Mouse (Mus musculus): ENCODE results near the gene Slc25a19. TPM values are rescaled to one million over a fixed set of nuclear protein-coding genes. Genes with fewer than 3 reads are reported as not detected.
A peak's percentile ranks its signal among the peaks of the same experiment; 100 is the strongest.

Gene Slc25a19
- polyA plus RNA-seq, 1 experiment from 2014 or later: 56.1 TPM

DNA sequence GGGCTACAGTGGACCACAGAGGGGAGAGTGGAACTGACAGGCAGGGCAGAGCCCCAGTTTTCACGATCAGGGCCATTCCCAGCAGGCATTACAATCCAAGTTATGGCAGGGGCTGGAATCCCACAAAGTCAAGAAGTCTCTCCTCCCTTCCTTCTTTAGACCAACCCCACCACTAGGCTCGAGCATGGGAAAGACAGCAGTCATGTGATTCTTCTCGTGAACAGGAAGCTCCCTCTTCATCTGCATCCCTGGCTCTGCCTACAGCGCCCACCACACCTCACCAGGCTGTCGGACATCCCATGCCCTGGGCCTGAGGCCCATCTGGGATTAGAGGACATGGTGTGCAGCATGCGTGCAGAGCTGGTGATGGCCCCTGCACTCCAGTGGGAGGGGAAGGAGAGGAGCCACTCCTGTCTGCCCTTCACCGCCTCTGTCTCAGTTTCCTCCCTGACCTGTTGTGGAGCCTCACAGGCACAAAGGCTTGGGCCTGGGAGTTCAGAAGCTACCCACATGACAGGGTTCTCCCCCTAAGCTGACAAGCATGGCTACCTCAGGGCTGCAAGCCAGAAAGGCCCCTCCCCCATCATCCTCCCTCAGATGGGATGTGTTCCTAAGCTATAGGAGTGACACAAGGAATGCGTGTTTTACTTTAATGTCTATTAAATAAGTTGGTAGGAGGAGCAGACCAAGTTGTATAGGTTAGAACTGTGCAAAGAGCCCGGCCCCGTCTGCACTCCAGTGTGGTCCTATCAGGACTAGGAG, 13.6 kb downstream of the Slc25a19 start:
- Histone ChIP-seq H3K4me2 (replicated peaks; ENCODE audit: low read depth, low read length) (no peak overlapping the region), H3K4me3 (ENCODE audit: low read length) (no peak overlapping the region), H3K27ac (ENCODE audit: low read length) (peak overlapping the region; percentile 45), H3K9ac (replicated peaks; ENCODE audit: low read length) (no peak overlapping the region), H3K36me3 (ENCODE audit: insufficient read depth, low read length) (peaks cover 9% of the 10 kb centered on the region; the same call in 1 of the 2 replicates), H3K27me3 (ENCODE audit: insufficient read depth, low read length) (no peaks in the 10 kb centered on the region), H3K4me1 (ENCODE audit: insufficient read depth, low read length) (peaks cover 41% of the 10 kb centered on the region), H3K9me3 (ENCODE audit: low read length) (no peaks in the 10 kb centered on the region)
- peak; percentile 50; the same call in 1 of the 2 replicates for ATAC-seq (ENCODE audit: low FRiP score, low TSS enrichment)
- 55% methylated on average over 10 of the region's 10 CpGs for WGBS

DNA sequence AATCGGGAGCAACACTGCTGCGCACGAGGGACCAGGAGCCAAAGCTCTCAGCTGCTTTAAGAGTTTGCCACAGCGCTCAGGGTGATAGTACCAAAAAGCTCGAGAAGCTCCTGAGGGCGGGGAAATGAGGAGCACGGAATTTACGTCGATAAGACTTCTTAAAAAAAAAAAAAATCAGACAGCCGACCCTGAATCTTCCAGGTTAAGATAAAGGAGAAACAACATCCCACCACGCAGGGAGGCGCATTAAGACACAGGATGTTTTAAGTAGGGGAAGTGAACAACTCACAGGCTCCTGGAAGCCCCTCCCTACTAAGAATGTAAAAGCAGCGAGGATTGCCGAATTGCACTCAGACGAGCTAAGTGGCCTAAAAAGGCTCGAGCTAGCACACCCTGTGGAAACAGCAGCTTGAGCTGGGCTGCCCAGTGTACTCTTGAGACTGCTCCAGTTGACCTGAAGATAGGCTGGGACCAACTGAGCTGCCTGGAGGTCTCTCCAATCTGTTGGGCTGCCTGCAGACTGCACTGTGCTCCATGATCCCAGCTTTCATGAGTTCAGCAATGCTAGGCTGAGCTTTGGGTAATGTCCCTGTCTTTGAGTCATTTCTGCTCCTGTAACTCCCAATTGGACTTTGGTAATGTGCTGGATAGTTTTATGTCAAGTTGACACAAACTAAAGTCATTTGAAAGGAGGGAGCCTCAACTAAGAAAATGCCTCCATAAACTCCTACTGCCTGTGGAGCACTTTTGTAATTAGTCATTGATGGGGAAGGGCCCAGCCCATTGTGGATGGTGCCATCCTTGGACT, 14.8 kb downstream of the Slc25a19 start:
- peak overlapping the region; percentile 62 for H3K4me2 ChIP-seq (replicated peaks; ENCODE audit: low read depth, low read length)
- under 1% methylated on average over 16 of the region's 16 CpGs for WGBS
- no peak for ATAC-seq (ENCODE audit: low FRiP score, low TSS enrichment)
- peaks cover 41% of the 10 kb centered on the region for H3K4me1 ChIP-seq (ENCODE audit: insufficient read depth, low read length)
- peak overlapping the region; percentile 93 for H3K27ac ChIP-seq (ENCODE audit: low read length)
- H3K27me3 ChIP-seq (ENCODE audit: insufficient read depth, low read length): no peaks in the 10 kb centered on the region
- H3K4me3 ChIP-seq (ENCODE audit: low read length): peak overlapping the region; percentile 57
- H3K9ac ChIP-seq (replicated peaks; ENCODE audit: low read length): peak overlapping the region; percentile 69
- H3K36me3 ChIP-seq (ENCODE audit: insufficient read depth, low read length): peaks cover 15% of the 10 kb centered on the region; the same call in 1 of the 2 replicates
- H3K9me3 ChIP-seq (ENCODE audit: low read length): no peaks in the 10 kb centered on the region

DNA sequence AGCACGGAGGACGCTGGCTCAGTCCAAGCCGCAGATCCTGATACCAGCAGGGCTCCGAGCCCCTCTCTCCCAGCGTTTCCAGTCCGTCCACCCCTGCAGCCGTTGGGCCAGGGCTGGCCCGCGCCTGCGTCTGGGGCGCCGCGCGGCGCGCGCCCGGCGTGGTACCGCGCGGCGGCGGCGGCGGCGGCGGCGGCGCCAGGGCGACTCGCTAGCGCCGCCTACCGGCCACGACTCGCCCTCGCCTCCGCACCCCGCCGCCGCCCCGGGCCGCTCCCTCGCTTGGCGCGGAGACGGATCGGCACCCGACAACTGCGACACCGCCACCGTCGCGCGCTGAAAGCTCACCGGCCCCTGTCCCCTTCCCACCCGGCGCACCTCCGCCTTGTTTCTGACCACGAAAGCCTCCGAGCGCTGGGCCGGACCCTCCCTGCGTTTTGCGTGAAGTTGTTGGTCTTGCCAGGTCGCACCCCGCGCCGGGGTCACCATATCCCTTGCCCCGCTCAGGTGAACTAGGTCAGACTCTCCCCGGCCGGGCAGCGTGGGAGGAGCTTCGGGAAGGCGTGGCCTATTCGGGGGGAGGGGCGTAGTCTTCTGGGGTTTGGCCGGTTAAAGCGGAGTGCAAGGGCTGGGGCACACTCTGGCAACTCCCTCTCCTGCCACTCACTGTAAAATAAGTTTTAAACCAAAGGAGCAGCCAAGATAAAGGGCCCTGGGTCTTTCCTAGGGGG, 15.5 kb downstream of the Slc25a19 start, which contains the start of gene Mif4gd:
Gene Mif4gd, minus strand, starts transcription at position 560 of the 728 bp plus-strand sequence.
- under 1% methylated on average over 61 of the region's 80 CpGs for WGBS
- H3K4me1 ChIP-seq (ENCODE audit: insufficient read depth, low read length): peaks cover 41% of the 10 kb centered on the region
- H3K27ac ChIP-seq (ENCODE audit: low read length): peak within 1 kb of the TSS; percentile 93
- H3K9ac ChIP-seq (replicated peaks; ENCODE audit: low read length): peak within 1 kb of the TSS; percentile 69
- H3K36me3 ChIP-seq (ENCODE audit: insufficient read depth, low read length): peaks cover 22% of the 10 kb centered on the region; the same call in 1 of the 2 replicates
- peak; percentile 78 for ATAC-seq (ENCODE audit: low FRiP score, low TSS enrichment)
- H3K4me2 ChIP-seq (replicated peaks; ENCODE audit: low read depth, low read length): peak within 1 kb of the TSS; percentile 62
- H3K4me3 ChIP-seq (ENCODE audit: low read length): peak within 1 kb of the TSS; percentile 57
- no peaks in the 10 kb centered on the region for H3K9me3 ChIP-seq (ENCODE audit: low read length)
- no peaks in the 10 kb centered on the region for H3K27me3 ChIP-seq (ENCODE audit: insufficient read depth, low read length)

DNA sequence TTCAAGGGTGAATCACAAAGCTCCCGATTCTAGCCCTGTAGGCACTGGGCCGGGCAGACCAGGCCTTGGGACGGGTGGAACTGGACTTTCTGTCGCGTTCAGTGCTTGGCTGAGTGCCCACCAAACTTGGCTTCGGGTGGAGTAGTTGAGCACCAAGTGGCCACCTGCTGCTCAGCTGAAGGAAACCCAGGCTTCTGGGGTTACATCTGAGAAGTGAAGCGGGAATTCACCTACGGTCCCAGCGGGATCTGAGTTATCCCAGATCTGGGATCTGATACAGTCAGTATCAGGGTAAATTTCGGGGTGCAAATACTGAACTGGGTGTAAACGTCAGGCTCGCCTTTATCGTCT, 16.1 kb downstream of the Slc25a19 start:
- peak overlapping the region; percentile 62 for H3K4me2 ChIP-seq (replicated peaks; ENCODE audit: low read depth, low read length)
- no peaks in the 10 kb centered on the region for H3K9me3 ChIP-seq (ENCODE audit: low read length)
- ATAC-seq (ENCODE audit: low FRiP score, low TSS enrichment): peak; percentile 5
- H3K36me3 ChIP-seq (ENCODE audit: insufficient read depth, low read length): peaks cover 28% of the 10 kb centered on the region
- H3K4me1 ChIP-seq (ENCODE audit: insufficient read depth, low read length): peaks cover 41% of the 10 kb centered on the region
- no peaks in the 10 kb centered on the region for H3K27me3 ChIP-seq (ENCODE audit: insufficient read depth, low read length)
- peak overlapping the region; percentile 69 for H3K9ac ChIP-seq (replicated peaks; ENCODE audit: low read length)
- peak overlapping the region; percentile 57 for H3K4me3 ChIP-seq (ENCODE audit: low read length)
- H3K27ac ChIP-seq (ENCODE audit: low read length): peak overlapping the region; percentile 93
- 1% methylated on average over 13 of the region's 13 CpGs for WGBS

DNA sequence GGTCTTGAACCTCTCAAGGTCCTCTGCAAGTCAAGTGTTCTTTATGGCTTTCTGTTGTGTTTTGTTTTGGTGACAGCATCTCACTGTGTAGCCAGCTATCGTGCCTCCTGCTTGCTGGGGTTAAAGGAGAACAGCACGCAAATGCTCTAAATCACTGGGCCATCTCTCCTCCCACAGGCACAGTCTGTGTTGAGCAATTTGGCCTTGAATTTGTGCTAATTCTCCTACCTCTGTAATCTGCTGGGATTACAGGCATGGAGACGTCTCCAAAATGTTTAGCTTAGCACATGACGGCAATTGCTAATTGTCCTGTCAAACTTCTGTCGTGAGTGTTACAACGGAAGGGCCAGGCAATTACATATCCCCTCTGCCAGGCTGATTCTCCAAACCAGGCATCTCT, 16.9 kb downstream of the Slc25a19 start:
- WGBS: 51% methylated on average over 6 of the region's 6 CpGs
- Histone ChIP-seq H3K4me3 (ENCODE audit: low read length) (no peak overlapping the region), H3K4me1 (ENCODE audit: insufficient read depth, low read length) (peaks cover 41% of the 10 kb centered on the region), H3K9ac (replicated peaks; ENCODE audit: low read length) (peak overlapping the region; percentile 27; the same call in 1 of the 2 replicates), H3K36me3 (ENCODE audit: insufficient read depth, low read length) (peaks cover 32% of the 10 kb centered on the region), H3K27ac (ENCODE audit: low read length) (0 out of 2 replicates have a peak overlapping the region, but pooled peaks have one; percentile 93), H3K9me3 (ENCODE audit: low read length) (no peaks in the 10 kb centered on the region), H3K27me3 (ENCODE audit: insufficient read depth, low read length) (no peaks in the 10 kb centered on the region), H3K4me2 (replicated peaks; ENCODE audit: low read depth, low read length) (peak overlapping the region; percentile 62)
- ATAC-seq (ENCODE audit: low FRiP score, low TSS enrichment): no peak

DNA sequence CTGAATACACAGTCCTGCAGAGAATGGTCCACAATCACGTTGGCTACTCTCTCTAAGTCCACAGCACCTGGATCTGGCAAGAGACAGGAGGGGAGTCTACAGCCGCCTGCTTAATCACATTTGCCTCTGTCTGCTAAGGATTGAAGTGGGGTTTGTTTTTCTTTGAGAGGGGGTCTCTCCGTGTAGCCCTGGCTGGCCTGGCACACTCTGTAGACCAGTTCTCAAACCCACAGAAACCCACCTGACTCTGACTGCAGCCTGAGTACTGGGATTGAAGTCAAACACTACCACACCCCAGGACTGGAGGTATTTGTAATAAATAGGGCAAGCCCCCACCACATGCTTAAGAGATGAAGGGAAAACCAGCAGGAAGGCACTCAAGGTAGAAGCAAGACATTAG, 18.5 kb downstream of the Slc25a19 start:
- H3K4me1 ChIP-seq (ENCODE audit: insufficient read depth, low read length): peaks cover 40% of the 10 kb centered on the region
- H3K4me3 ChIP-seq (ENCODE audit: low read length): no peak overlapping the region
- 78% methylated on average over 3 of the region's 3 CpGs for WGBS
- no peak overlapping the region for H3K27ac ChIP-seq (ENCODE audit: low read length)
- H3K36me3 ChIP-seq (ENCODE audit: insufficient read depth, low read length): peaks cover 38% of the 10 kb centered on the region
- H3K4me2 ChIP-seq (replicated peaks; ENCODE audit: low read depth, low read length): no peak overlapping the region
- no peaks in the 10 kb centered on the region for H3K9me3 ChIP-seq (ENCODE audit: low read length)
- no peaks in the 10 kb centered on the region for H3K27me3 ChIP-seq (ENCODE audit: insufficient read depth, low read length)
- ATAC-seq (ENCODE audit: low FRiP score, low TSS enrichment): no peak
- no peak overlapping the region for H3K9ac ChIP-seq (replicated peaks; ENCODE audit: low read length)

DNA sequence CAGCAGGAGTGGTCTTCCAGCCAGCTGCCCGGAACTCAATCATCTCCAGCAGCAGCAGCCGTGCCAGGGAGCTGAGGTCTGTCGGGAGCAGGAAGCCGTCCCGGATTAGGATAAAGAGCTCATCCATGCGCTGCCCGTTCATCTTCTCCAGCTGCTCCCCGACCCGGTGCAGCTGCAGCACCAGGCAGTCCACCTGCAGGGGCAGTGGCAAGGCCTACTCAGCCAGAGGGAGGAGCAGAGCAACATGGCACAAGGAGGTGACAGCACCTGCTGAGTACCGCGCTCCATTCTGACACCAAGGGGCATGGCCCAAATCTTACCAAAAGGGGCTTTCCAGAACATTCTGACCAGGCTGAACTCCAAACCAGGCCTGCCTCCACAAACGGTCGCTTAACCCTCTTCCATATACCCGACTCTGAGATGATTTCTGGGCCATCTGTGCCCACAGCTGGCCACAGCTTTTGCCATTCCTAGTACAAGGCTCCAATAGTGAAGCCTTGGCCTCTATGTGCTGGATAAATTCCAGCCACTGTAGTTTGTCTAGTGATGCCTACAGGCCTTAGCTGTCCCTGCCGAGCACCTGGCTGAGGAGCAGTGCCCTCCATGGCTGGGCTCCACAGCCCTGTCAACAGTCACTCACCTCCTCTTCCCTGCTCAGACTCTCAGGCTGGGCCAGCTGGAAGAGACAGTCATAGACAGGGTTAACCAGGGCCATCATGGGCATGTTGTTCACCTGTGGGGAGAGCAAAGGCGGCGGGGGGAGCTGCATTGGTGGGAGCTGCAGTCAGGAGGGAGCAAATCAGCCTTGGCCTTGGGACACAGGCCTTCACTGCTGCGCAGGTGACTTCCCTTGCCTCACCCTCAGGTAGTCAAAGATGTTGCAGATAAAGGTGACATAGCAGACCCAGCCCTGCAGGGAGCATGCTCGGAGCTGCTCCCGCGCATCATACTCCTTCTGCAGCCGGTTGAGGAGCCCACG, 19.4 kb downstream of the Slc25a19 start:
- H3K4me2 ChIP-seq (replicated peaks; ENCODE audit: low read depth, low read length): no peak overlapping the region
- H3K27me3 ChIP-seq (ENCODE audit: insufficient read depth, low read length): no peaks in the 10 kb centered on the region
- H3K27ac ChIP-seq (ENCODE audit: low read length): no peak overlapping the region
- WGBS: 78% methylated on average over 23 of the region's 23 CpGs
- no peak for ATAC-seq (ENCODE audit: low FRiP score, low TSS enrichment)
- peaks cover 38% of the 10 kb centered on the region for H3K36me3 ChIP-seq (ENCODE audit: insufficient read depth, low read length)
- no peak overlapping the region for H3K9ac ChIP-seq (replicated peaks; ENCODE audit: low read length)
- no peak overlapping the region for H3K4me3 ChIP-seq (ENCODE audit: low read length)
- peaks cover 32% of the 10 kb centered on the region for H3K4me1 ChIP-seq (ENCODE audit: insufficient read depth, low read length)
- H3K9me3 ChIP-seq (ENCODE audit: low read length): no peaks in the 10 kb centered on the region

DNA sequence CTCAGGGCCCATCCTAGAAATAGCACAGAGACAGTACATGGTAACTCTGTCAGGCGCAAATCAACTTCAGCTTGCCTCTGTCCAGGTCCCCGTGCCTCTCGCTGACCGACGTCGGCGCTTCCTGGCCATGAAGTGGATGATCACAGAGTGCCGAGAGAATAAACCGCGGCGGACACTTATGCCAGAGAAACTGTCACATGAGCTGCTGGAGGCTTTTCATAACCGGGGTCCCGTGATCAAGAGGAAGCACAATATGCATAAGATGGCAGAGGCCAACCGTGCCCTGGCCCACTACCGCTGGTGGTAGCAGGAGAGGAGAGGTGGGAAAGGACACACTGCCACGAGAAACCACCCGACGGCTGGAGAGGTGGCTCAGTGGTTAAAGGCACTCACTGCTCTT, 21.4 kb downstream of the Slc25a19 start:
- Histone ChIP-seq H3K4me3 (ENCODE audit: low read length) (no peak overlapping the region), H3K27ac (ENCODE audit: low read length) (no peak overlapping the region), H3K4me1 (ENCODE audit: insufficient read depth, low read length) (peaks cover 32% of the 10 kb centered on the region), H3K9ac (replicated peaks; ENCODE audit: low read length) (no peak overlapping the region), H3K4me2 (replicated peaks; ENCODE audit: low read depth, low read length) (no peak overlapping the region), H3K27me3 (ENCODE audit: insufficient read depth, low read length) (no peaks in the 10 kb centered on the region), H3K9me3 (ENCODE audit: low read length) (no peaks in the 10 kb centered on the region), H3K36me3 (ENCODE audit: insufficient read depth, low read length) (peaks cover 38% of the 10 kb centered on the region)
- no peak for ATAC-seq (ENCODE audit: low FRiP score, low TSS enrichment)
- 92% methylated on average over 18 of the region's 18 CpGs for WGBS

DNA sequence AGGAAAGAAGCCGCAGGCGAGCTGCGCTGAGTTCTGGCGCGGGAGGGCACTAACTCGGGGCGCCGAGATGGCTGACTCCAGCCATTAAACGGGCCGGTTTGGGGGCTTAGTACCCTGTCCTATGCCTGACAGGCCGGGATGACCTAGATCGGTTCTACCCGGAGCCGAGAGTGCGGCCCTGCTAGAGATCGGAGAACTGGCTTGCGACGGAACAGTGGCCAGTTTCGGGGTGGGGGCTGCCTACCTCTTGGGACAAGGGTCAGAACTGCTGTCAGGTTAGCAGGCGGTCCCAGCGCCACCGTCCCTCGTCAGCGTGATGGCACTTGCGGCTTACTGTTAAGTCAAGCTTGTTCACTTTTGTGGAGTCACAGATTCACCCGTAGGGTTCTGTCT, 23.8 kb downstream of the Slc25a19 start:
- Histone ChIP-seq H3K27me3 (ENCODE audit: insufficient read depth, low read length) (no peaks in the 10 kb centered on the region), H3K4me2 (replicated peaks; ENCODE audit: low read depth, low read length) (peak overlapping the region; percentile 85), H3K4me1 (ENCODE audit: insufficient read depth, low read length) (peaks cover 28% of the 10 kb centered on the region), H3K36me3 (ENCODE audit: insufficient read depth, low read length) (peaks cover 32% of the 10 kb centered on the region), H3K9ac (replicated peaks; ENCODE audit: low read length) (peak overlapping the region; percentile 88), H3K4me3 (ENCODE audit: low read length) (peak overlapping the region; percentile 96), H3K27ac (ENCODE audit: low read length) (peak overlapping the region; percentile 96), H3K9me3 (ENCODE audit: low read length) (no peaks in the 10 kb centered on the region)
- peak; percentile 55 for ATAC-seq (ENCODE audit: low FRiP score, low TSS enrichment)
- WGBS: under 1% methylated on average over 26 of the region's 26 CpGs

Measured in kidney, embryonic 16.5 days (tissue).